Mouse (Mus musculus) midbrain, embryonic 12.5 days (tissue): ENCODE measurements around the gene Lama1. TPM values are rescaled to one million over a fixed set of nuclear protein-coding genes. Genes with fewer than 3 reads are reported as not detected.
"Not testable (repeated sequence)": the region's sequence is repeated elsewhere in the genome, so short reads cannot be mapped to it uniquely, and the experiment has no call there.

Source experiments
- ATAC-seq: fragments of 200-750 bp; cut with Nextera tagmentation; 2 replicates; pipeline ENCODE4 v1.8.0; 2017; ENCODE audit warnings: low read depth, moderate TSS enrichment, moderate library complexity; ENCODE audit not compliant: low FRiP score
- H3K27ac ChIP-seq: fragments of 300-500 bp; sonication (generic); replicated peaks from 2 replicates; pipeline ENCODE4 v1.5.1; 2016; ENCODE audit warnings: mild to moderate bottlenecking
- H3K27me3 ChIP-seq: fragments of 300-500 bp; sonication (generic); 2 replicates; pipeline ENCODE4 v1.6.1; 2016; ENCODE audit warnings: mild to moderate bottlenecking
- H3K36me3 ChIP-seq: fragments of 300-500 bp; sonication (generic); 2 replicates; pipeline ENCODE4 v1.6.1; 2016
- H3K4me1 ChIP-seq: fragments of 300-500 bp; sonication (generic); 2 replicates; pipeline ENCODE4 v1.6.1; 2016
- H3K4me2 ChIP-seq: fragments of 300-500 bp; sonication (generic); replicated peaks from 2 replicates; pipeline ENCODE4 v1.6.1; 2016; ENCODE audit warnings: mild to moderate bottlenecking, moderate library complexity
- H3K4me3 ChIP-seq: fragments of 300-500 bp; sonication (generic); 2 replicates; pipeline ENCODE4 v1.5.1; 2016; ENCODE audit warnings: mild to moderate bottlenecking
- H3K9ac ChIP-seq: fragments of 300-500 bp; sonication (generic); replicated peaks from 2 replicates; pipeline ENCODE4 v1.6.1; 2016; ENCODE audit warnings: mild to moderate bottlenecking, moderate library complexity
- H3K9me3 ChIP-seq: fragments of 300-500 bp; sonication (generic); 2 replicates; pipeline ENCODE4 v1.6.1; 2016; ENCODE audit warnings: mild to moderate bottlenecking
- WGBS: fragments of 180-500 bp; shearing (Covaris S2); methylation state at CpG from one replicate; pipeline ENCODE4 v1.1.7; 2016; 5-methylcytosine and 5-hydroxymethylcytosine counted together
- polyA plus RNA-seq: library from polyadenylated mRNA; unstranded; fragments of >200 nt; fragmentation: Nextera tagmentation; extraction: Ambion mirVana; gene quantifications from 2 replicates; pipeline ENCODE4 v1.2.1, GENCODE M21; 2016

Lama1 gene
- polyA plus RNA-seq, 1 experiment from 2014 or later: 25.8 TPM

DNA sequence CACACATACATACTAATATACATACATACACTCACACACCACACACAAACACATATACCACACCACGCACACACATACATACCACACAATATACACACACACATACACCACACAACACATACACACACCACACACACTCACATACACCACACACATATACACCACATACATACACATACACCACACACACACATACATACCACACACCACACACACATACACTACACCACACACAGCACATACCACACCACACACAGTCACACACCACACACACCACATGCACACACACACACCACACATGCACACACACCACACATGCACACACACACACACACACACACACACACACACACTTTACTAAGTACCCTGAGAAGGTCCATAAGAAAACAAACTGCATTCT, 25.5 kb downstream of the Lama1 start:
- H3K27ac ChIP-seq: no peak overlapping the region
- no peaks in the 10 kb centered on the region for H3K27me3 ChIP-seq
- peaks cover 14% of the 10 kb centered on the region; the same call in 1 of the 2 replicates for H3K4me1 ChIP-seq
- H3K9me3 ChIP-seq: no peaks in the 10 kb centered on the region
- no peak for ATAC-seq
- no peak overlapping the region for H3K9ac ChIP-seq
- 94% methylated on average over 1 of the region's 1 CpGs for WGBS
- H3K36me3 ChIP-seq: peaks cover 9% of the 10 kb centered on the region
- H3K4me3 ChIP-seq: no peak overlapping the region
- H3K4me2 ChIP-seq: no peak overlapping the region

DNA sequence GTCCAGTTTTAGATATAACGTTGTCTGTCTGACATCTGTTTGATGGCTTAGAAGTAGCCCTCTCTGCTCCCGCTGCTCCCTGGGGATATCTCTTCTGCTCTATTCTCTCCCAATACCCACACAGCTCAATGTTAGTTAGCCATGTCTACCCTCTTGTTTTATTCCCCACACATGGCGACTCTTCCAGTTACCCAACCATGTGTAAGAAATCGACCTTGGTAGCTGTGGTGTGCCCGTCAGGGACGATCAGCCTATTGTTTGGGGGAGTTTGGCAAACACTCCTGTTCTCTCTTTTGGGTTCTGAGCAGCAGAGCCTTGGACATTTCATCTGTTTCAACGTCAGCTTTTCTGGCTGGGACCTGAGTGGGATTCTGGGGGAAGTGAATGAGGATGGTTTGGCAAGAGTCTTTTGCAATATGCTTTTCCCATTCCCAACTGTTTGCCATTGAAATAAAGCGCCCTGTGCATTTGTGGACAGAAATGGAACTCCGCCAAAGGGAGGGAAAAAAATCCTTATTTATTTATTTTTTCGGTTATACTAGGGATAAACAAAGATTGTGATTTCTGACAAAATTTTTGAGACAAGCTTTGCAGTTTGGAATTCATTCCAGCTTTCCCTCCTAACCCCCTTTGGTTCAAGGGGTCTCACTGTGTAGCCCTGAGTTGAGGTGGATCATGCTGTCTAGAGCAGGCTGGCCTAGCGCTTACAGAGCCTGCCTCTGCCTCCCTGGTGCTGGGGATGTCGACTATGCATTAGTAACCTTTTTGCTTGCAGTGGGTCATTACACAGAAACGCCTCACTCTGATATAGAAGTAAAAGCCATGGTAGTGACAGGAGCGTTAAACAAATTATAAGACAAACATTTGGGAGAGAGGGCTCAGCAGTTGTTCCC, 26.4 kb downstream of the Lama1 start:
- Histone ChIP-seq H3K27ac (no peak overlapping the region), H3K9ac (no peak overlapping the region), H3K4me1 (peaks cover 14% of the 10 kb centered on the region; the same call in 1 of the 2 replicates), H3K4me3 (no peak overlapping the region), H3K4me2 (no peak overlapping the region), H3K27me3 (no peaks in the 10 kb centered on the region), H3K9me3 (no peaks in the 10 kb centered on the region), H3K36me3 (peaks cover under 1% of the 10 kb centered on the region)
- no peak for ATAC-seq
- 80% methylated on average over 14 of the region's 14 CpGs for WGBS

DNA sequence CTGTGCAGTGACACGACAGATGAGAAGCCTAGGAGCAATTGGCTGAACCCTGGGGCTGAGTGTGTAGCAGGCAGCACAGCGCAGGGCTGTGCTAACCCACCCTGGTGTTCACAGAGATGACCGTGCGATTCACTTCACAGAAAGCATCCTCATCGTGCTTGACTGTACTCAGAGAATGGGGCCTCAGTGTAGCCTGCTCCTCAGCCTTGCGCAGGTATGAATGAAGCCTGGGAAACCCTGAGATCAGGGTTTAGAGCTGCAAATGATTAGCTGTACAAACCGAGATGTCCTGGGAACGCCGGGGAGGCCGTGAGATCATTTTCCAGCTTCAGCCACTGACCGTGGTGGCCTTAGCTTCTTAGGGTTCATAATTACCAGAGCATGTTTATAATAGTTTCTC, 29.5 kb downstream of the Lama1 start:
- Histone ChIP-seq H3K27me3 (no peaks in the 10 kb centered on the region), H3K4me2 (no peak overlapping the region), H3K9ac (no peak overlapping the region), H3K4me1 (peaks cover 12% of the 10 kb centered on the region; the same call in 1 of the 2 replicates), H3K9me3 (no peaks in the 10 kb centered on the region), H3K4me3 (no peak overlapping the region), H3K27ac (no peak overlapping the region), H3K36me3 (no peaks in the 10 kb centered on the region)
- no peak for ATAC-seq
- 87% methylated on average over 11 of the region's 11 CpGs for WGBS

DNA sequence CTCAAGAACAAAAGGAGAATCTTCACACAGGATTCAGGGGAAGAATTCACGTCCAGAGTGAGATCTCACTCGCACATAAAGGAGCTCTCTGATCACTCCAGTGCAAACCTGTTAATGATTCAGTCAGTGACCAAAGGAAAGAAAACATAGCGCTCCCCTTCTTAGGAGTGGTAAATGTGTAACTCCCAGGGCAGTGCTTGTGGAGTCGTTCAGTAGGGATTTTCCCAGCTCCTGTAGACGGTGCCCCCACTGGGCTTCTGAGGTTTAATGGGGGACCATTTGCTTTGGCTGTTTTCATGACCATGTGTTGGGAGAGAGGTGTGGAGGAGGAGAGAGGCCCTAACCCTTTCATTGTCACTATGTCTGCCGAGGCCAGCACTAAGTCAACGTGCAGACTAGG, 31.7 kb downstream of the Lama1 start:
- no peak overlapping the region for H3K4me2 ChIP-seq
- H3K27ac ChIP-seq: no peak overlapping the region
- H3K9me3 ChIP-seq: no peaks in the 10 kb centered on the region
- no peak for ATAC-seq
- no peak overlapping the region for H3K9ac ChIP-seq
- H3K27me3 ChIP-seq: no peaks in the 10 kb centered on the region
- WGBS: 84% methylated on average over 7 of the region's 7 CpGs
- 0 out of 2 replicates have a peak, but pooled peaks cover 3% of the 10 kb centered on the region for H3K4me1 ChIP-seq
- no peak overlapping the region for H3K4me3 ChIP-seq
- no peaks in the 10 kb centered on the region for H3K36me3 ChIP-seq

DNA sequence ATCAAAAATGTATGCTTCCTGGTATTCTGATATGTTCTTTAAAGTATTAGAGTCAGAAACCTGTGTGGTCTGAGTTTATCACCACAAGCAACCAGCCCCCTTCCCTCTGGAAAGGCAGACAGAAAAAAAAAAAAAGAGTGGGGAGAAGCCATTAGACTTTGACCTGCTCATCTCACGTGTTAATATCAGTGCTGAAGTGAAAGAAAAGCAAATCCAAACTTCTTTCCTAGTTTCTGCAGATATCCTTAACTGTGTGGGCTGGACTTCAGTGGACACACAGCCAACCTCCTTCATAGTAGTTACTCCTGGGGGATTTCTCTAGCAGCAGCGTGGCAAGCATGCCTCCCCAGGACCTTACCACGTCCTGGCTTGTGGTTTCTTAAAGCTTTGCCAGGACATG, 34.0 kb downstream of the Lama1 start:
- Histone ChIP-seq H3K4me2 (no peak overlapping the region), H3K27ac (no peak overlapping the region), H3K9me3 (no peaks in the 10 kb centered on the region), H3K4me3 (no peak overlapping the region), H3K27me3 (no peaks in the 10 kb centered on the region), H3K36me3 (peaks cover 12% of the 10 kb centered on the region; the same call in 1 of the 2 replicates), H3K9ac (no peak overlapping the region), H3K4me1 (no peaks in the 10 kb centered on the region)
- no peak for ATAC-seq
- WGBS: 92% methylated on average over 3 of the region's 3 CpGs

DNA sequence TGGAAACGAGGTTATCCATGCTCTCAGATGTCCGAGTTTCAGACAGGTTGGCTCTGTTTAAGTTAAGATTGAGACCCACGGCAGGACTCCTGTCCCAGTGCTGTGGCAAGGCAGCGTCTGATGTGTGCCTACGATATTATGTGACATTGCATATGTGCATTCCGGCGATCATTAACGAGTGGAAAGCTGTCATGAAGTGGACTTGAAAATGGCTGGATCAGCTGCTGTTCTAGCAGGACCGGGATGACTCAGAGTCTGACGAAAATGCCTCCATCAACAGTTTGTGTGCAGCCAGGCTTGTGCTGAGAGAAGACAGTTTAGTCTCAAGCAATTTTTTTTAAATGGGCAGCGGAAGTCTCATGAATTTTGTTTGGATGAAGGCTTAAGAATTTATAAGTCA, 34.9 kb downstream of the Lama1 start:
- Histone ChIP-seq H3K27me3 (no peaks in the 10 kb centered on the region), H3K9ac (no peak overlapping the region), H3K4me2 (no peak overlapping the region), H3K27ac (no peak overlapping the region), H3K9me3 (no peaks in the 10 kb centered on the region), H3K36me3 (peaks cover 12% of the 10 kb centered on the region; the same call in 1 of the 2 replicates), H3K4me3 (no peak overlapping the region), H3K4me1 (no peaks in the 10 kb centered on the region)
- 90% methylated on average over 11 of the region's 11 CpGs for WGBS
- no peak for ATAC-seq

DNA sequence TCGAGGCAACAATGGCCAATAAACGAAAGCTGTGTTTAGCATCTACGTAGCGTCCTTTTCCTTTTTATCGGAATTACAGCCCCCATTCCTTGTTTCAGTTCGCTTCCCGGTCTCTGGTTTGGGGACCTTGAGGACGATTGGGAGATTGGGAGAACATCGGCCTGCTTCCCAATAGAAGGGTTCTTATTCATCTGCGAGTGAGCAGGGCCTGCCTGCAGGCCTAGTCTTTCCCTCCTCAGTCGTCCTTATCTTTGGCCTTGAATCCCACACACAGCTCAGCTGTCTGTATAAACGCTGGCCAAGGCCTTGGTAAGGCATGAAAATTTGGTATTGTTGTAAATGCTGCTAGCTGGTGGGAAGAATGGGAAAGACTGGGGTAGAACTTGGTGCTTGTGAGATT, 36.5 kb downstream of the Lama1 start:
- H3K27ac ChIP-seq: no peak overlapping the region
- no peak overlapping the region for H3K4me3 ChIP-seq
- no peak overlapping the region for H3K4me2 ChIP-seq
- no peaks in the 10 kb centered on the region for H3K9me3 ChIP-seq
- no peak for ATAC-seq
- peaks cover 22% of the 10 kb centered on the region for H3K36me3 ChIP-seq
- 87% methylated on average over 12 of the region's 12 CpGs for WGBS
- no peak overlapping the region for H3K9ac ChIP-seq
- no peaks in the 10 kb centered on the region for H3K4me1 ChIP-seq
- no peaks in the 10 kb centered on the region for H3K27me3 ChIP-seq

DNA sequence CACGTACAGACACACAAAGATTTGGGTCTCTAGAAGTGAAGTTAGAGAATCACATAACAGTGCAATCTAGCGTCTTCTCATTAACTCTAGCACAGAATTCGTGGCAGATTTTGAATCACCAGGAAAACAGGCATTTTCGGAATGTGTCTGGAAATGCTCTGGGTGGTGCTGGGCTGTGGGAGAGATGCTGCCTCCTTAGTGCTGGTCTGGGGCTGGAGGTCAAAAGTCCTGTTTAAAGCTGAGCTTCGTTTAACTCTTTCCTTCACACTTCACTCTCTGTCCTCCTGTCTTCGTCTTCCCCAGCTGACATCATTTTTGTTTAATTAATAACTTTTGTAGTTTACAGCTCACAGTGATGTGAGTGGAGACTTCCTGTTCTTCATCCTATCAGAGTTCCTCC, 38.7 kb downstream of the Lama1 start:
- no peak overlapping the region for H3K27ac ChIP-seq
- no peak overlapping the region for H3K4me2 ChIP-seq
- no peak overlapping the region for H3K4me3 ChIP-seq
- ATAC-seq: no peak
- no peaks in the 10 kb centered on the region for H3K4me1 ChIP-seq
- 84% methylated on average over 6 of the region's 6 CpGs for WGBS
- H3K36me3 ChIP-seq: peaks cover 30% of the 10 kb centered on the region
- H3K27me3 ChIP-seq: no peaks in the 10 kb centered on the region
- H3K9ac ChIP-seq: no peak overlapping the region
- H3K9me3 ChIP-seq: no peaks in the 10 kb centered on the region

DNA sequence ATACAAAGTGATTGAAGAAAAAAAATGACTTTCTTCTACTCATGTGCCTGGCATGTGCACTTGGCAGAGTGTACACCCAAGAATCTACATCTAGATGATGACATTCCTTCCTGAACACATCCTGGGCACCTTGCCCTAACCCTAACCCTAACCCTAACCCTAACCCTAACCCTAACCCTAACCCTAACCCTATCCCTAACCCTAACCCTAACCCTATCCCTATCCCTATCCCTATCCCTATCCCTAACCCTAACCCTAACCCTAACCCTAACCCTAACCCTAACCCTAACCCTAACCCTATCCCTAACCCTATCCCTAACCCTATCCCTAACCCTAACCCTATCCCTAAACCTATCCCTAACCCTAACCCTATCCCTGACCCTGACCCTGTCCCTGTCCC, 44.2 kb downstream of the Lama1 start:
- not testable (repeated sequence) for H3K9me3 ChIP-seq, H3K27me3 ChIP-seq, H3K9ac ChIP-seq, H3K4me1 ChIP-seq, H3K4me3 ChIP-seq, H3K4me2 ChIP-seq, H3K27ac ChIP-seq, ATAC-seq
- peaks cover 30% of the 10 kb centered on the region for H3K36me3 ChIP-seq

DNA sequence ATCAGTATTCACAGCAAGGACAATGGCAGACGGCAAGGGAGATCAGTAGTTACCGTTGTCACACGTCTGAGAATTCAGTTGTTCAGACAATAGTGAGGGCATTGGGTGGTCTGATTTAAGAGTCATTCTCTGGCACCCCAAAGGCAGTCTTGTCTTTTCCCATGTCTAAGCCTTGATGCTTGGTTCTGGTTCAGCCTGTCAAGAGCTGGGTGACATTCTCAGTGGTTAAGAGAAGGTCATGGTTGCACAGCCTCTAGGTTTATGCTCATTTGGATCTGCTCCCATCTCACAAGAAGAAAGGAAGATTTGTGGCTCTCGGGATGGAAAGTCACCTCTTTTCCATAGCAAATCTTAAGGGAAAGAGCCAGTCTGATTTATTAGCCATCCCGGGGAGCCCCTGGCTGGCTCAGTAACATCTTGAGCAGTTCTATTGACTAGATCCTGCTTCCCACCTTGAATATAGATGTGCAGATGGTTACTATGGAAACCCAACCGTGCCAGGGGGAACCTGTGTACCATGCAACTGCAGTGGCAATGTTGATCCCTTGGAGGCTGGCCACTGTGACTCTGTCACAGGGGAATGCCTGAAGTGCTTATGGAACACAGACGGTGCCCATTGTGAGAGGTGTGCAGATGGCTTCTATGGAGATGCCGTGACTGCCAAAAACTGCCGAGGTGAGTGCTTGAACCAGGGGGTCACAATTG, 67.3 kb downstream of the Lama1 start:
- H3K36me3 ChIP-seq: peaks cover 47% of the 10 kb centered on the region
- ATAC-seq: no peak
- no peak overlapping the region for H3K4me2 ChIP-seq
- no peaks in the 10 kb centered on the region for H3K4me1 ChIP-seq
- H3K27me3 ChIP-seq: no peaks in the 10 kb centered on the region
- no peak overlapping the region for H3K27ac ChIP-seq
- no peaks in the 10 kb centered on the region for H3K9me3 ChIP-seq
- 82% methylated on average over 9 of the region's 9 CpGs for WGBS
- no peak overlapping the region for H3K4me3 ChIP-seq
- H3K9ac ChIP-seq: no peak overlapping the region

DNA sequence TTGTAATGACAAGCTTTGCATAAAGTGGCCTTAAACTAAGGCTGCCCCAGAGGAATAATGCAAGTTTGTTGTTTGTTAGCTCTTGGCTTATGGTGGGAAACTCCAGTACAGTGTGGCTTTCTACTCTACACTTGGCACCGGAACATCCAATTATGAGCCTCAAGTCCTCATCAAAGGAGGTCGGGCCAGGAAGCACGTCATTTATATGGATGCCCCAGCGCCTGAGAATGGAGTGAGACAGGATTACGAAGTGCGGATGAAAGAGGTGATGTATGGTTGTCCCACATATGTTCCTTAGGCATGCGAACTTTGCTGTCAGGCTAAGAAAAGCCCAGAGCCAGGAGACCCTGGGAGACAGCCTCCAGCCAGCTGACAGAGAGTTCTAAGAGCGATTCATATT, 76.5 kb downstream of the Lama1 start:
- Histone ChIP-seq H3K4me2 (no peak overlapping the region), H3K9ac (no peak overlapping the region), H3K27me3 (no peaks in the 10 kb centered on the region), H3K9me3 (no peaks in the 10 kb centered on the region), H3K36me3 (peaks cover 74% of the 10 kb centered on the region), H3K27ac (no peak overlapping the region), H3K4me1 (no peaks in the 10 kb centered on the region), H3K4me3 (no peak overlapping the region)
- peak; percentile 60; the same call in 1 of the 2 replicates for ATAC-seq
- WGBS: 80% methylated on average over 8 of the region's 8 CpGs

DNA sequence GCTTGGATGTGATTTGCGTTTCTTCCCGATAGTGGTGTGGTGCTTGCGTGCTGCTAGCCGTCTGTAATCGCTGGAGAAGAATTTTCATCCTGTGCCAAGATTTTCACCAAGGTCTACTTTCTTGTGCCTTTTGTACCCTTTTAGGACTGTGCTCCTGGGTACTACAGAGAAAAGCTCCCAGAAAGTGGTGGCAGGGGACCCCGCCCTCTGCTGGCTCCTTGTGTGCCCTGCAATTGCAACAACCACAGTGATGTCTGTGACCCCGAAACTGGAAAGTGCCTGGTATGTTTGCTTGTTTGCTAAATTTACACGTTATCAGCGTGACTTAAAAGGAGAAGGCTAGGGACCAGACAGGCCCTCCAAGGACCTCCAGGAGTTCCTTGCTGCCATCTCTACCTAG, 79.7 kb downstream of the Lama1 start:
- H3K27ac ChIP-seq: no peak overlapping the region
- peaks cover 72% of the 10 kb centered on the region for H3K36me3 ChIP-seq
- no peak overlapping the region for H3K4me2 ChIP-seq
- 79% methylated on average over 9 of the region's 9 CpGs for WGBS
- H3K9ac ChIP-seq: no peak overlapping the region
- ATAC-seq: no peak
- H3K4me1 ChIP-seq: no peaks in the 10 kb centered on the region
- H3K9me3 ChIP-seq: no peaks in the 10 kb centered on the region
- no peaks in the 10 kb centered on the region for H3K27me3 ChIP-seq
- H3K4me3 ChIP-seq: no peak overlapping the region
